Mouse (Mus musculus): Measurements from ENCODE around the gene Psmb8. TPM values are rescaled to one million over a fixed set of nuclear protein-coding genes. Genes with fewer than 3 reads are reported as not detected.

Gene Psmb8
- polyA plus RNA-seq, 1 experiment from 2014 or later, result 58.6 TPM

DNA sequence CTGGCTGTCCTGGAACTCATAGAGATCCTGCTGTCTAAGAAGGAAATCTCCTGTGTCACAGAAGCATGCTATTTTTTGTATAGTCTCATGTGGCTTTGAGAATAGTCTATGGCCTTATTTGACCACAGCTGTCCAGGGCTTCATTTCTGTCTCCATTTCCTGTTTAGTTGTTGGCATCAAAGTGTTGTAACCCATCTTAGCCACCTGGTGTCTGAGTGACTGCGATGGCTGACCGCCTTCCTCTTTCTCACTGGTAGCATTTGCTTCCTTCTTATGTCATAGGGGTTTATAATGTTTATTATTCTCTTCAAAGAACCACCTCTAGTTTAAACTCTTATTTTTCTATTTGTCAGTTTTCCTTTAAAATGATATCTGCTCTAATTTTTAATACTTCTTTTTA is 51.2 kb downstream of the Psmb8 start:
- Histone ChIP-seq H3K4me3 (ENCODE audit: low read depth, low read length) (no peak overlapping the region), H3K4me1 (ENCODE audit: insufficient read depth, low read depth, low read length) (no peaks in the 10 kb centered on the region), H3K27me3 (replicated peaks; ENCODE audit: insufficient read depth, low read length) (no peaks in the 10 kb centered on the region), H3K36me3 (ENCODE audit: insufficient read depth, low read length) (no peaks in the 10 kb centered on the region), H3K27ac (ENCODE audit: low read length) (no peak overlapping the region), H3K4me2 (replicated peaks; ENCODE audit: low read depth, low read length) (no peak overlapping the region), H3K9me3 (ENCODE audit: low read length) (no peaks in the 10 kb centered on the region), H3K9ac (replicated peaks; ENCODE audit: low read depth) (no peak overlapping the region)
- DNase-seq (ENCODE audit: low spot score) (peak; percentile 21), ATAC-seq (no peak)
- TF ChIP-seq CTCF (IDR thresholded peaks at IDR 0.05) (0 out of 2 replicates have a peak, but pooled peaks have one; percentile 11), EP300 (IDR thresholded peaks at IDR 0.05) (no peak)
- WGBS, result 33% methylated on average over 2 of the region's 2 CpGs

DNA sequence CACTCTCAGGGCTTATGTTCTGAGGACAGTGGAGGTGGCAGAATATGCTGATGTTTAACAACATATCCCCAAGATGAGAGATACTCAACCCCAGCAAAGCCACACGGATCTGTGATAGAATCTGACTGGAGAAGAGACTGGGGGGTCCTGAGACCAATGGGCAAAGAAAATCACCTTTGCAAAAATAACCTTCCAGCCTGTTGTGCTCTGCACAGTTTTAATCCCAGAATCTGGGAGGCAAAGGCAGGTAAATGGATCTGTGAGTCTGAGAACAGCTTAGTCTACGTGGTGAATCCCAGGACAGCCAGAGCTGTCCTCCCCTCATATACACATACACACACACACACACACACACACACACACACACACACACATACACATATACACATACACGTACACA is 51.8 kb downstream of the Psmb8 start:
- no peak overlapping the region for H3K9ac ChIP-seq (replicated peaks; ENCODE audit: low read depth)
- no peak for ATAC-seq
- no peak overlapping the region for H3K27ac ChIP-seq (ENCODE audit: low read length)
- TF ChIP-seq EP300 (IDR thresholded peaks at IDR 0.05) (no peak), CTCF (IDR thresholded peaks at IDR 0.05) (no peak)
- H3K9me3 ChIP-seq (ENCODE audit: low read length), result no peaks in the 10 kb centered on the region
- DNase-seq (ENCODE audit: low spot score), result no peak
- no peaks in the 10 kb centered on the region for H3K27me3 ChIP-seq (replicated peaks; ENCODE audit: insufficient read depth, low read length)
- H3K4me1 ChIP-seq (ENCODE audit: insufficient read depth, low read depth, low read length), result no peaks in the 10 kb centered on the region
- no peaks in the 10 kb centered on the region for H3K36me3 ChIP-seq (ENCODE audit: insufficient read depth, low read length)
- WGBS, result 40% methylated on average over 3 of the region's 3 CpGs
- H3K4me2 ChIP-seq (replicated peaks; ENCODE audit: low read depth, low read length), result no peak overlapping the region
- no peak overlapping the region for H3K4me3 ChIP-seq (ENCODE audit: low read depth, low read length)

DNA sequence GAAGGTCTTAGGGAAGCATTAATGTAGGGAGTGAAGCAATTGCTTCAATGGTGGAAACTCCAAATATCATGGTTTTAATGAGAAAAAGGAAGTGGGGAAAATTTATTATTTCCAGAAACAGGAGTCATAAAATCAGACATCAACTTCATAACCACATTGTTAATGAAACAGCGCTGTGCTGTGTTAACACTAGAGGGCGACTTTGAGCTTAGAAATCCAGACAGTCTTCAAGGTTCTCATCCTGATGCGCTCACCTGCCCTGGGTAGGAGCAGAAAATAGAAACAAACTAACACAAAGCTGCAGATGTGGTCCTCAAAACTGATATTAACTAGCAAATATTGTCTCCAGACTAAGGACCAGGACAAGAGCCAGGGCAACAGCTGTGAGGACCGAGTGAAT is 52.4 kb downstream of the Psmb8 start:
- DNase-seq (ENCODE audit: low spot score) (peak; percentile 66), ATAC-seq (no peak)
- Histone ChIP-seq H3K4me1 (ENCODE audit: insufficient read depth, low read depth, low read length) (no peaks in the 10 kb centered on the region), H3K36me3 (ENCODE audit: insufficient read depth, low read length) (no peaks in the 10 kb centered on the region), H3K9ac (replicated peaks; ENCODE audit: low read depth) (no peak overlapping the region), H3K27ac (ENCODE audit: low read length) (no peak overlapping the region), H3K9me3 (ENCODE audit: low read length) (no peaks in the 10 kb centered on the region), H3K27me3 (replicated peaks; ENCODE audit: insufficient read depth, low read length) (no peaks in the 10 kb centered on the region), H3K4me2 (replicated peaks; ENCODE audit: low read depth, low read length) (no peak overlapping the region), H3K4me3 (ENCODE audit: low read depth, low read length) (no peak overlapping the region)
- TF ChIP-seq CTCF (IDR thresholded peaks at IDR 0.05) (peak; percentile 85), EP300 (IDR thresholded peaks at IDR 0.05) (no peak)
- 16% methylated on average over 4 of the region's 4 CpGs for WGBS

Other genes with a start within 250 kb of the Psmb8 start
- gene B3galt4, start 246.2 kb upstream of the Psmb8 start, polyA plus RNA-seq (2015; fragmentation: Nextera tagmentation; extraction: Ambion mirVana), result 9.3 and 12.0 TPM in 2 replicates
- 28.5 and 31.1 TPM in 2 replicates for gene Vps52, start 241.9 kb upstream of the Psmb8 start, polyA plus RNA-seq (2015; fragmentation: Nextera tagmentation; extraction: Ambion mirVana)
- gene Rps18, start 241.7 kb upstream of the Psmb8 start, polyA plus RNA-seq (2015; fragmentation: Nextera tagmentation; extraction: Ambion mirVana), result 1,282 and 1,435 TPM in 2 replicates
- gene H2-K1, start 197.4 kb upstream of the Psmb8 start, polyA plus RNA-seq (2015; fragmentation: Nextera tagmentation; extraction: Ambion mirVana), result 213 and 222 TPM in 2 replicates
- gene Ring1, start 173.0 kb upstream of the Psmb8 start, polyA plus RNA-seq (2015; fragmentation: Nextera tagmentation; extraction: Ambion mirVana), result 18.8 and 19.1 TPM in 2 replicates
- 57.9 and 59.8 TPM in 2 replicates for gene H2-Ke6, start 169.7 kb upstream of the Psmb8 start, polyA plus RNA-seq (2015; fragmentation: Nextera tagmentation; extraction: Ambion mirVana)
- 130 and 131 TPM in 2 replicates for gene Slc39a7, start 166.0 kb upstream of the Psmb8 start, polyA plus RNA-seq (2015; fragmentation: Nextera tagmentation; extraction: Ambion mirVana)
- gene Rxrb, start 165.9 kb upstream of the Psmb8 start, polyA plus RNA-seq (2015; fragmentation: Nextera tagmentation; extraction: Ambion mirVana), result 35.0 and 35.7 TPM in 2 replicates
- 0.25 and 0.44 TPM in 2 replicates for gene Col11a2, start 158.3 kb upstream of the Psmb8 start, polyA plus RNA-seq (2015; fragmentation: Nextera tagmentation; extraction: Ambion mirVana)
- gene H2-Oa, start 105.4 kb upstream of the Psmb8 start, polyA plus RNA-seq (2015; fragmentation: Nextera tagmentation; extraction: Ambion mirVana), result 0.48 and 1.1 TPM in 2 replicates
- gene H2-DMa, start 78.2 kb upstream of the Psmb8 start, polyA plus RNA-seq (2015; fragmentation: Nextera tagmentation; extraction: Ambion mirVana), result 20.7 and 23.9 TPM in 2 replicates
- gene Brd2, start 75.1 kb upstream of the Psmb8 start, polyA plus RNA-seq (2015; fragmentation: Nextera tagmentation; extraction: Ambion mirVana), result 80.2 and 80.3 TPM in 2 replicates
- gene H2-DMb2, start 54.4 kb upstream of the Psmb8 start, polyA plus RNA-seq (2015; fragmentation: Nextera tagmentation; extraction: Ambion mirVana), result 1.8 and 2.2 TPM in 2 replicates
- 6.9 and 7.2 TPM in 2 replicates for gene H2-DMb1, start 44.6 kb upstream of the Psmb8 start, polyA plus RNA-seq (2015; fragmentation: Nextera tagmentation; extraction: Ambion mirVana)
- gene Tap1, start 10.2 kb upstream of the Psmb8 start, polyA plus RNA-seq (2015; fragmentation: Nextera tagmentation; extraction: Ambion mirVana), result 11.6 and 12.6 TPM in 2 replicates
- 16.4 and 17.1 TPM in 2 replicates for gene Psmb9, start 10.0 kb upstream of the Psmb8 start, polyA plus RNA-seq (2015; fragmentation: Nextera tagmentation; extraction: Ambion mirVana)
- 23.9 and 26.1 TPM in 2 replicates for gene Tap2, start 5.8 kb downstream of the Psmb8 start, polyA plus RNA-seq (2015; fragmentation: Nextera tagmentation; extraction: Ambion mirVana)
- gene H2-Ob, start 41.2 kb downstream of the Psmb8 start, polyA plus RNA-seq (2015; fragmentation: Nextera tagmentation; extraction: Ambion mirVana), result 0.43 and 1.2 TPM in 2 replicates
- 17.8 and 19.2 TPM in 2 replicates for gene H2-Ab1, start 60.0 kb downstream of the Psmb8 start, polyA plus RNA-seq (2015; fragmentation: Nextera tagmentation; extraction: Ambion mirVana)
- 15.8 and 20.6 TPM in 2 replicates for gene H2-Aa, start 90.1 kb downstream of the Psmb8 start, polyA plus RNA-seq (2015; fragmentation: Nextera tagmentation; extraction: Ambion mirVana)
- gene H2-Eb1, start 108.1 kb downstream of the Psmb8 start, polyA plus RNA-seq (2015; fragmentation: Nextera tagmentation; extraction: Ambion mirVana), result 11.9 and 12.6 TPM in 2 replicates
- not detected in 2 replicates for gene H2-Eb2, start 127.9 kb downstream of the Psmb8 start, polyA plus RNA-seq (2015; fragmentation: Nextera tagmentation; extraction: Ambion mirVana)
- 0.07 TPM in 1 of 2 replicates, not detected in the other for gene Btnl2, start 157.1 kb downstream of the Psmb8 start, polyA plus RNA-seq (2015; fragmentation: Nextera tagmentation; extraction: Ambion mirVana)
- gene Btnl1, start 179.4 kb downstream of the Psmb8 start, polyA plus RNA-seq (2015; fragmentation: Nextera tagmentation; extraction: Ambion mirVana), result not detected in 2 replicates
- 0.24 and 0.74 TPM in 2 replicates for gene BC051142, start 201.1 kb downstream of the Psmb8 start, polyA plus RNA-seq (2015; fragmentation: Nextera tagmentation; extraction: Ambion mirVana)

All from lung, postnatal 0 days (tissue).